Mouse (Mus musculus): ENCODE measurements around the gene Rnf19b. TPM values are rescaled to one million over a fixed set of nuclear protein-coding genes. Genes with fewer than 3 reads are reported as not detected.

Rnf19b gene
- total RNA-seq, 2 experiments from 2014 or later: 17.8 to 20.2 TPM

DNA sequence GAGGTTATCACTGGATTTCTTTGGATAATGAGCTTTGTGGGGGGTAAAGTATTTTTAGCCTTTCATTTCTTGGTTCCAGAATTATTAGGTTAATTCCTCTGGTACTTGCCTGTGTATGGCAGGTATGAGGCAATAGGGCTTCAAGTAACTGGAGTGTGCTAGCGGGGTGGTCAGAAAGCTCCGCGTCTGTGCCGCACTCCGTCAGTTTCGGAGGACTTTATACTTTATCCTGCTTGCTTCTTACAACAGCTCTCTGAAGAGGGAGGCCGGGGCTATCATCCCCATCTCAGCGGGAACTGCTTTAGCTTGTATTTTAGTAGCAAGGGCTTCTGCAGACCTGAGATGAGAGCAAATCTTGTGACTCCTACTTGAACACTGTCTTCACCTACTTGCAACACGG lies 21.1 kb downstream of the Rnf19b start:
- no peak for DNase-seq

- no peak for DNase-seq
These were observed 23.0 kb downstream of the Rnf19b start for GRCm38 (mm10) chr4:129081041-129081440.

- DNase-seq: no peak
These were observed 23.4 kb downstream of the Rnf19b start for GRCm38 (mm10) chr4:129081512-129081911.

DNA sequence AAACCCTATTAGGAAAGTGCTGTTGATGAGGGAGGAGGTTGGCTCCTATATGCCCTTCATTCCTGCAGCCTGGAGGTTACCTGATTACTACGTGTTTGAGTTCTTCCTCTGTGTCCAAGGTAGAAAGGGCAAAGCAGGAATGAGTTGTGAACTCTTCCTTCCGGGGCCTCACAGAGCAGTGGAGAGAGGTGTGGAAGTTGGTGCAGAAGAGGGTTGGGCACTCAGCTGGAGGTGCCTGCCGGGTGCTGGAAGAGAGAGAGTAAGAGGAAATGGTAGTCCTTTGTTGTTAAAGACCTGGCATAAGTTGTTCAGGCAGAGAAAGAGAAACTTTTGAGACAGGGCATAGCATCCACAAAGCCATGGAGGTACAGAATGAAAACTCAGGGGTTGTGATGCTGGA lies 23.9 kb downstream of the Rnf19b start:
- no peak for DNase-seq

GRCm38 (mm10) chr4:129082379-129083115 lies 24.5 kb downstream of the Rnf19b start:
- peak; percentile 47 for DNase-seq

GRCm38 (mm10) chr4:129084896-129085295 lies 26.8 kb downstream of the Rnf19b start:
- no peak for DNase-seq

GRCm38 (mm10) chr4:129086078-129086477 lies 28.0 kb downstream of the Rnf19b start:
- DNase-seq: no peak

DNA sequence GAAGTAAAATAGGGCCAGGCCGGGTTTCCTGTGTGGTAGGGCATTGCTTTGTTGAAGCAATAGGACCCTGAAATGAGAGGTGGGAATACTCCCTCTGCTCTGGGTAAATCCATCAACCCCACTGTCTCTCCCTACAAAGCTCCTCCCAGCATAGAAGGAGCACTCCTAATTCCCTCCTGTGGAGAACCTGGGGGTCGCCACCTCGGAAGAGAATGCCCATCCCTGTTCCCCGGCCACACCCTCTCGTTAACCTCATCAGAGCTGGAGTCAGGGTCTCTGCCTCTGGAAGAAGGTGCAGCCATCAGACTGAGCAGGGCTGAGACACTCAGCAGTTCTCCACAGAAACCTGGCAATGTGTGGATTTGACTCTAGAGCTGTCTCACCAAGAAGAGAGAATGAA lies 29.8 kb downstream of the Rnf19b start:
- no peak for DNase-seq

- DNase-seq: no peak
These were observed 37.2 kb downstream of the Rnf19b start for GRCm38 (mm10) chr4:129095276-129095675.

DNA sequence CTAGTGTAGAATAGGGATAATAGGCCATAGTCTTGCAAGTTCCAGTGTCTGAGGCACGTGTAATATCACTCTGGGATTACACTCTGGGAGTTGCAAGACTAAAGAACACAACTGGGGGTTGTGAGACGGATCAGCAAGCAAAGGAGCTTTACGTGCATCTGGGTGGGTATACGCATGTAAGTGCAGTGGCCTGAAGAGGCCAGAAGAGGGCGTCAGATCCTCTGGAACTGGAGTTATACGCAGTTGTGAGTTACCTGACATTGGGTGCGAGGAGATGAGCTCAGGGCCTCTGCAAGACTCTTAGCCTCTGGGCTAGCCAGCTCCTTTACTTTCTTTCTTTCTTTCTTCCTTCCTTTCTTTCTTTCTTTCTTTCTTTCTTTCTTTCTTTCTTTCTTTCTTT lies 38.9 kb downstream of the Rnf19b start:
- DNase-seq: no peak

DNA sequence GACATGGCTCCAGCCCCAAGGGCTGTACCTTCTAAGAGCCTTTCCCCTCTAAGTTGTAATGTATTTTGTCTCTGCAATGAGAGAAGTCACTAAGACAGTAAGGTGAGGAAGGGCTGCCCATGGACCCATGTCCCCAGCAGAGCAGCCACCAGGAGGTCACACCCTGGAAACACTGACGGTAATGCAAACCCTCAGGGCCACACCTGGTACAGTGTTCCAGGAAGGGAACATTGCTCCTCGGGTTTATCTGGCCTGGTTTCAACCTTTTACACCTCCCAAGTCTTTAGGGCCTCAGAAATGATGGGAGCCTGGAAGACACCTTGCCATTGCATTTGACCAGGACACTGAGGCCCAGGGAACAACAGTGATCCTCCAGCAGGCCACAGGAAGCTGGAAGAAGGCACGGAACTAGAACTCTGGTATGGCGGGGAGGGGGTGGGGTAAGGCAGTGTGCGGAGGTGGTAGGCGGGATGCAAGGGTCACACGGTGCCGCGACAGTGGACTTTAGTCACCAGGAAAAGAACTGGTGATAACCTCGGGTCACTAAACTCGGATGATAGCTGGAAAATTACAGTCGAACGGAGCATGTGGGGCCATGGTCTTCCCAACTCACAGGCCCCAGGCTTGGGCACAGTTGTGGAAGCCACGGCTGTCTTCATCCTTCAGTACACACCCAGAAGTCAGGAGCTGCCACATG lies 44.2 kb downstream of the Rnf19b start:
- no peak for DNase-seq

DNA sequence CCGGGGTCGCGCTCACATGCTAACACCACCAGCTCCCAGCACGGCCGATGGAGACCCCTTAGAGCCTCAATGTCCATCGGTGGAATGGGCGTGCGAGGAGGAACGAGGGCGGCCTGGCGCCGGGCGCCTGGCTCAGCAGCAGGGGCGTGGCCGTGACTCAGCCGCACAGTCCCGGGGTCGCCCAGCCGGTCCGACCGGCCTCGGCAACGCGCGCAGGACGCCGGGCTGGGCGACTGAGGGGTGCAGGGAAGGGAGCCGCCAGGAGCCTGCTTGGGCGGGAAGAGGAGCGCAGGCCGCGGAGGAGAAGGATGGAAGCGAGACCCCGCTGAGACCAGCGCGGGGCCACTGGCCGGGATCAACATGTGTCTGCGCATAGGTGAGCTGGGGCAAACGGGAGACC lies 47.3 kb downstream of the Rnf19b start, which contains the start of gene Tmem54:
Tmem54 (plus strand) TSS at position 193 of the 400 bp plus-strand sequence.
- DNase-seq: no peak

DNA sequence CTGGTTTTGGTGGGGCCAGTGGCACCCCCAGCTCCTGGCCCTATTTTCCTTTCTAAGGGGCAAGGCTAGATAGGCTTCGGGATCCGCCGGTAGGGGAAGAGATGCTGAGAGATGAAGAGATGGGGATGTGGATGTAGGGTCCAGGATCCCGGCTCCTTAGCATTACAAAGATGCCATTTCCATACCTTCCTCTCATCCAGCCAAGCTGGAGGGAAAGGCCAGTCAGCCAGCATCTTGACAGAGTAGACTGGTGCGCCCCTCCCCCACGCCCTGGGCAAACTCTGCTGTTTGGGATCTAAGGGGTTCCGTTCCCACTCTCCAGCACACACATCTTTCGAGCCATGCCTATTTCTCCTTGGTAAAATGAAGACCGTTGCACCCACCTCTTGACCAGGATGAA lies 48.0 kb downstream of the Rnf19b start:
- DNase-seq: no peak

DNA sequence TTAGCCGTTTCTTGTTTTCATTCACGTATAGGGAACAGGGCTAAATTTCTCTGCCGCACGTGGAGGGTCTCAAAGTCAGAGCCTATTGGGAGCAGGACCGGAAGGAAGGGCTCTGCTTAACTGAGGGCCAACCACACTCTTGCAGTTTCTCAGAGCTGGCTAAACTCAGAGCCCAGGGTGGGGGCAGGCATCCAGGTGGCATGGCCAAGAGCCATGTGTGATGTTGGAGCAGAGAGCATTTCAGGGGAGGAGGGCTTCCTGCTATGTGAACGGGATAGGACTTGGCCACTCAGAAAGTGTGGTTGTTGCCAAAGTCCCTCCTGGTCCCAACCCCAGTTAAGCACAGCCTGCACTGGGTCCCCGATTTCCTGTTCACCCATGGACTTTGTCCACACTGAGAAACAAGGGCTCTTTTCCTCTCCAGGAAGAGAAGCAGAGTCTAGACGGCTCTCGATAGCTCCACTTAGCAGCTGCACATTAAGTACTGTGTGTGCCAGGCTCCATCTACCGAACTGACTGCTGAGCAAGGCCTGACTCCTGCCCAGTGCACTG lies 49.4 kb downstream of the Rnf19b start:
- DNase-seq: no peak

GRCm38 (mm10) chr4:129108624-129109023 lies 50.6 kb downstream of the Rnf19b start:
- no peak for DNase-seq

GRCm38 (mm10) chr4:129110804-129111203 lies 52.7 kb downstream of the Rnf19b start:
- no peak for DNase-seq

- DNase-seq: no peak
These were observed 53.3 kb downstream of the Rnf19b start for GRCm38 (mm10) chr4:129111350-129111749.

DNA sequence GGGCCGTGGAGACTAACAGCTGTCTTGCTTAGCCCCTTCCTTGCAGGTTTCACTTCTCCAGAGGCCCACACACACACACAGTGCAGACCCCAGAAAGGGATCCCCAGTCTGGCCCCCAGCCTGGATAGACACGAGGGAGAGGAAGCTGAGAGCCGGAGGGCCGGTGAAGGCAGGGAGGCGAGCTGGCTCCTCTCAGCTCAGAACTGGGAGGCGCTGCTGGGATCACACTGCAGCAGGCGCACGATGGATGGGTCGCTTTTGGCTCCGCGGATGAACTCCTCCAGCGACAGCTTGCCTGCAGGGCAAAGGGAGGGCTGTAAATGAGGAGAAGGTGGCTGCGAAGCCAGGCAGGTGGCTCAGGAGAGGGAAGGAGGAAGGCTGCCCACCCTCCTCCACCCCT lies 54.2 kb downstream of the Rnf19b start:
- no peak for DNase-seq

DNA sequence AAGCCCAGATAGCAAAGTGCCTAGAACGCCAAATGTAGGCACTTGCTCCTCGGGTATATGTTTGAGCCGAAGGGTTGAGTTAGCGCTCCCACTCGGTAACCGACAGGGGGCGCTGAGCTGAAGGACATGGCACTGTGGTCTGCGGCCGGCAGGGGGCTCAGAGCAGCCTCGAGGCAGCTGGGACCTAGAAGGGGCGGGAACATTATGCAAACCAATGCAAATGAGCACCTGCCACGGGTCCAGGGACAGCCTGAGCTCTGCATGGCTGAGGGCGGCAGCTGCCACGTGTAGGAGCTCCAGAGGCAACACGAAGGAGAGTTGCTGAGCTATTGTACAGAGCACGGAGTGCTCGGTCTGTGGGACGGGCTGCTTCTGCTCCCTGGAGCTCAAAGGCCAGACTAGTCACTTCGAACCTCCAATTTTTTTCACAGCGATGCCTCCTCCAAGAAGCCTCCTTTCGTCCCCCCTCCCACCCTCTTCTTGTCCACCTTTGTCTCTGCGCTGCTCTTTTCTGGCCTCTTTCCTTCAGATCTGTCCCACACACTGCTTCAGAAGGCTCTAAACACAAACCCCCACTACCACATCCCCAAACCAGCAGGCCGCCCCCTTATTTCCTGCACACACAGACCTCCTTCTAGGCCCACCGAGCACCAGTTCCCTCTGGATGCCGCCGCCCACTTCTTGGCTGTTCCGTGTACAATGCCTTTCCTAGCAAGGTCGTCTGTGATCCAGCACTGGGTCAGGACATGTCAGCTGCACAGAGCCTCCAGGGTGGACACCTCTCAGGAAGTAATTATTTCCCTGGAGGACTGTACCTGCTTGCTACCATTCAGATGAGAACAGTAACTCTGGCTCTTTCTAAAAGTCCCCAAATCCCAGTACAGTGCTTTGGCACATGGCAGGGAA lies 55.3 kb downstream of the Rnf19b start:
- DNase-seq: peak; percentile 25

GRCm38 (mm10) chr4:129116703-129117102 lies 58.6 kb downstream of the Rnf19b start:
- DNase-seq: no peak

DNA sequence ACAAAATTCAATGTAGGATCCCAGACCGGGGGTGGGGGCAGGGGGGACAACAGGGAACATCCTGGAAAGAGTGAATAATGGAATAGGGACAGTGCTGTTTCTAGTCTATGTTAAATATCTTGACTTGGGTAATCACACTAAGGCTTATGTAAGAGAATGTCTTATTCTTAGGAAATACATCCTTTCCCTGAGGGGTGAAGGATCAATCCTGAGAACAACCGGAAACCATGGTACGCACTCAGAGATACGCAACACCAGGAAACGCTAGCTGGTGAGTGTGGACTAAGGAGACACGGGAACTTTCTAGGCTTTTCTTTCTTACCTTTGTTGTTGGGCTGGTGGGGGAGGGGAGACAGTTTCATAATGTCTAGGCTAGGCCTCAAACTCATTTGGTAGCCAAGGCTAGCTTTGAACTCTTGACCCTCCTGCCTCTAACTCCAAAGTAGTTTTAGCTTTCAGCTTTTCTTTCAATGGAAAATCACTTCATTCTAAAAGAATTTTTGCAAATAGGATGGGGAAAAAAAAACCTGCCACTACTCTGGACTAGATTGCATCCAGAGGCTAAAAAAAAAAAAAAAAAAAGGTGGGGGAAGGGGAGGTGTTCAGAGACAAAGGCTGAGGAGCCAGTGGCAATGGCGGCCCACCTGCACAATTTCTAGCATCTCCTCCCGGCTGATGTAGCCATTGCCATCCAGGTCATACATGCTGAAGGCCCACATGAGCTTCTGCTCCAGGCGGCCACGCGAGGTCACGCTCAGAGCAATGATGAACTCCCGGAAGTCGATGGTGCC lies 59.8 kb downstream of the Rnf19b start:
- no peak for DNase-seq

DNA sequence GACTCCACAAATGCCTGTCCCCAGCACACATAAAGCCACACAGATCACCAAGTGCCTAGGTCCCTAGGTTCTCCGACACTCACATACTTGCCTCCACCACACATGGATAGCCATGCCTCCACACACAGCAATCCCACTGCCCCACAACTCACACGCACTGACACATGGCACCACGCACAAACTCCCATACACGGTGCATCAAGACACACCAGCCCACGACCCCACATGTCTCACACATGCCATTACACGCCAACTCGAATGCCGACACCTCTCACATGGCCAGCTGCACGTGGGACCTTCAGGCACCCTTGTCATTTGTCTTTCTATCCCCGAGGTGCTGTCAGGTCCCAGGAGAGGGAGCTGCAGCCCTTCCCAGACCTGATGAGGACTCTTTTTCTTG lies 61.6 kb downstream of the Rnf19b start:
- no peak for DNase-seq

Data from gastrocnemius, postnatal 25 days (tissue).